ENCODE assay signal across 21 mouse cellular contexts in genomic region chr17:80170951-80171350, GRCm38 (mm10). TPM values are rescaled to one million over a fixed set of nuclear protein-coding genes. Genes with fewer than 3 reads are reported as not detected.
DNase-seq lines count a peak whose midpoint lies in the region; ATAC-seq lines count a peak whose summit lies in the region.
"Had no signal": no experiment of that assay in that cellular context is flagged by ENCODE, and none has a peak within 500 bp of the region (broad histone marks: within the 10 kb centered on the region; RNA-seq: fewer than 3 reads in every experiment).

No protein-coding gene starts in this region.

- DNase-seq in cerebellum, postnatal 4 days (ENCODE audit: low spot score in 2 of 2): no peak
- DNase-seq in cerebellum, adult 11-12 months: peak; percentile 83
- peak; percentile 87 for DNase-seq in cerebellum, adult 9-10 months
- peak; percentile 74 to 81 for DNase-seq in cerebellum, postnatal 25 days
- no peak for DNase-seq in kidney, postnatal 10 days
- no peak for DNase-seq in forebrain, embryonic 10.5 days (ENCODE audit: extremely low spot score, low spot score)
- DNase-seq: adrenal gland, adult 8-10 months; adrenal gland, postnatal 36 days; gastrocnemius, postnatal 36 days; heart, adult 18-20 months; heart, postnatal 14 days; kidney, adult 2 months had no signal

- WGBS in forebrain, embryonic 10.5 days: 94% methylated on average over 7 of the region's 7 CpGs
- 95% methylated on average over 7 of the region's 7 CpGs for WGBS in neural tube, embryonic 15.5 days

- H3K4me3 ChIP-seq in forebrain, embryonic 10.5 days: no peak overlapping the region
- H3K4me3 ChIP-seq in neural tube, embryonic 15.5 days (replicated peaks): no peak overlapping the region
- H3K4me3 ChIP-seq: embryonic facial prominence, embryonic 13.5 days; heart, embryonic 10.5 days; hindbrain, embryonic 13.5 days had no signal

- ATAC-seq in cerebellum, adult (ENCODE audit: insufficient number of reproducible peaks, low FRiP score, low TSS enrichment): peak; percentile 74
- no peak for ATAC-seq in neural tube, embryonic 15.5 days (ENCODE audit: low FRiP score)
- ATAC-seq: forebrain, embryonic 14.5 days; intestine, embryonic 16.5 days had no signal

- H3K27ac ChIP-seq in forebrain, embryonic 10.5 days: no peak overlapping the region
- H3K27ac ChIP-seq in neural tube, embryonic 15.5 days (replicated peaks): no peak overlapping the region
- H3K27ac ChIP-seq: embryonic facial prominence, embryonic 13.5 days; heart, embryonic 10.5 days; hindbrain, embryonic 13.5 days had no signal

- H3K36me3 ChIP-seq in forebrain, embryonic 10.5 days (replicated peaks): no peaks in the 10 kb centered on the region
- no peaks in the 10 kb centered on the region for H3K36me3 ChIP-seq in neural tube, embryonic 15.5 days
- H3K36me3 ChIP-seq: embryonic facial prominence, embryonic 13.5 days; G1E; heart, embryonic 10.5 days; hindbrain, embryonic 13.5 days had no signal

- peaks cover 34% of the 10 kb centered on the region for H3K4me1 ChIP-seq in forebrain, embryonic 10.5 days
- H3K4me1 ChIP-seq in neural tube, embryonic 15.5 days: peaks cover 20% of the 10 kb centered on the region

- H3K9ac ChIP-seq in neural tube, embryonic 15.5 days (replicated peaks): no peak overlapping the region
- H3K9ac ChIP-seq: embryonic facial prominence, embryonic 13.5 days; hindbrain, embryonic 13.5 days had no signal

- no peak overlapping the region for H3K4me2 ChIP-seq in neural tube, embryonic 15.5 days
- H3K4me2 ChIP-seq: embryonic facial prominence, embryonic 13.5 days; hindbrain, embryonic 13.5 days had no signal

- no peaks in the 10 kb centered on the region for H3K27me3 ChIP-seq in forebrain, embryonic 10.5 days (ENCODE audit: poor library complexity, severe bottlenecking)
- H3K27me3 ChIP-seq in neural tube, embryonic 15.5 days (replicated peaks): no peaks in the 10 kb centered on the region
- H3K27me3 ChIP-seq: embryonic facial prominence, embryonic 13.5 days; hindbrain, embryonic 13.5 days had no signal

- H3K9me3 ChIP-seq in forebrain, embryonic 10.5 days: no peaks in the 10 kb centered on the region
- no peaks in the 10 kb centered on the region for H3K9me3 ChIP-seq in neural tube, embryonic 15.5 days (replicated peaks)
- H3K9me3 ChIP-seq: embryonic facial prominence, embryonic 13.5 days; G1E; heart, embryonic 10.5 days; hindbrain, embryonic 13.5 days had no signal

RNA-seq across cellular contexts. Expression of gene Srsf7, which starts 36.2 kb away (rescaled TPM):
- polyA plus RNA-seq in forebrain, embryonic 10.5 days (2016; fragmentation: Nextera tagmentation; extraction: Ambion mirVana): 917 and 919 TPM in 2 replicates
- polyA plus RNA-seq in neural tube, embryonic 15.5 days (2015; fragmentation: Nextera tagmentation; extraction: Ambion mirVana): 356 and 410 TPM in 2 replicates

RNA-seq across cellular contexts. Expression of gene Ttc39d, which starts 36.3 kb away (rescaled TPM):
- polyA plus RNA-seq in forebrain, embryonic 10.5 days (2016; fragmentation: Nextera tagmentation; extraction: Ambion mirVana): 0.09 and 0.20 TPM in 2 replicates
- polyA plus RNA-seq in neural tube, embryonic 15.5 days (2015; fragmentation: Nextera tagmentation; extraction: Ambion mirVana): 0.10 TPM in 1 of 2 replicates, not detected in the other
- polyA plus RNA-seq: CD4-positive, CD25-positive, alpha-beta regulatory T cell, adult 4 months; embryonic facial prominence, embryonic 13.5 days; G1E; heart, embryonic 10.5 days; intestine, embryonic 16.5 days had no signal

RNA-seq across cellular contexts. Expression of gene Galm, which starts 43.7 kb away (rescaled TPM):
- polyA plus RNA-seq in forebrain, embryonic 10.5 days (2016; fragmentation: Nextera tagmentation; extraction: Ambion mirVana): 13.4 and 15.5 TPM in 2 replicates
- 1.9 and 4.0 TPM in 2 replicates for polyA plus RNA-seq in neural tube, embryonic 15.5 days (2015; fragmentation: Nextera tagmentation; extraction: Ambion mirVana)
- polyA plus RNA-seq: G1E had no signal

RNA-seq across cellular contexts. Expression of gene Gemin6, which starts 53.3 kb away (rescaled TPM):
- 64.1 and 66.8 TPM in 2 replicates for polyA plus RNA-seq in forebrain, embryonic 10.5 days (2016; fragmentation: Nextera tagmentation; extraction: Ambion mirVana)
- 18.8 and 23.9 TPM in 2 replicates for polyA plus RNA-seq in neural tube, embryonic 15.5 days (2015; fragmentation: Nextera tagmentation; extraction: Ambion mirVana)

Comparison
In these comparisons a context has a peak if more than half of its experiments do, and no peak if none do; other contexts are left out.
1. DNase-seq: peak in cerebellum, adult 11-12 months (single experiment), cerebellum, adult 9-10 months (single experiment) and cerebellum, postnatal 25 days (2 of 2); none in cerebellum, postnatal 4 days (0 of 2), kidney, postnatal 10 days (single experiment) and forebrain, embryonic 10.5 days (single experiment).